Mouse (Mus musculus) lung, embryonic 15.5 days (tissue): ENCODE data around the gene Ung. TPM values are rescaled to one million over a fixed set of nuclear protein-coding genes. Genes with fewer than 3 reads are reported as not detected.

Experiments used
- ATAC-seq: fragments of 200-750 bp; cut with Nextera tagmentation; 2 replicates; pipeline ENCODE4 v1.8.0; 2017; ENCODE audit warnings: moderate number of reproducible peaks, borderline replicate concordance; ENCODE audit not compliant: low FRiP score, low TSS enrichment; ENCODE audit errors: extremely low read depth
- H3K27ac ChIP-seq: fragments of 300-500 bp; sonication (generic); 2 replicates; pipeline ENCODE4 v1.5.1; 2015; ENCODE audit warnings: moderate library complexity, mild to moderate bottlenecking, inconsistent platforms
- H3K27me3 ChIP-seq: fragments of 300-500 bp; sonication (generic); 2 replicates; pipeline ENCODE4 v1.6.1; 2015; ENCODE audit warnings: inconsistent platforms
- H3K36me3 ChIP-seq: fragments of 300-500 bp; sonication (generic); 2 replicates; pipeline ENCODE4 v1.6.1; 2015; ENCODE audit warnings: inconsistent platforms
- H3K4me1 ChIP-seq: fragments of 300-500 bp; sonication (generic); 2 replicates; pipeline ENCODE4 v1.6.1; 2015; ENCODE audit warnings: inconsistent platforms
- H3K4me2 ChIP-seq: fragments of 300-500 bp; sonication (generic); 2 replicates; pipeline ENCODE4 v1.6.1; 2015; ENCODE audit warnings: inconsistent platforms, mild to moderate bottlenecking, moderate library complexity
- H3K4me3 ChIP-seq: fragments of 300-500 bp; sonication (generic); 2 replicates; pipeline ENCODE4 v1.5.1; 2015; ENCODE audit warnings: mild to moderate bottlenecking, inconsistent platforms
- H3K9ac ChIP-seq: fragments of 300-500 bp; sonication (generic); 2 replicates; pipeline ENCODE4 v1.6.1; 2015; ENCODE audit warnings: inconsistent platforms
- H3K9me3 ChIP-seq: fragments of 300-500 bp; sonication (generic); 2 replicates; pipeline ENCODE4 v1.6.1; 2016; ENCODE audit warnings: inconsistent platforms
- WGBS: fragments of 180-500 bp; shearing (Covaris S2); methylation state at CpG from one replicate; pipeline ENCODE4 v1.1.7; 2015; 5-methylcytosine and 5-hydroxymethylcytosine counted together
- polyA plus RNA-seq: library from polyadenylated mRNA; unstranded; fragments of >200 nt; fragmentation: Nextera tagmentation; extraction: Ambion mirVana; gene quantifications from 2 replicates; pipeline ENCODE4 v1.2.1, GENCODE M21; 2015

The Ung gene
- polyA plus RNA-seq, 1 experiment from 2014 or later: 51.8 TPM

DNA sequence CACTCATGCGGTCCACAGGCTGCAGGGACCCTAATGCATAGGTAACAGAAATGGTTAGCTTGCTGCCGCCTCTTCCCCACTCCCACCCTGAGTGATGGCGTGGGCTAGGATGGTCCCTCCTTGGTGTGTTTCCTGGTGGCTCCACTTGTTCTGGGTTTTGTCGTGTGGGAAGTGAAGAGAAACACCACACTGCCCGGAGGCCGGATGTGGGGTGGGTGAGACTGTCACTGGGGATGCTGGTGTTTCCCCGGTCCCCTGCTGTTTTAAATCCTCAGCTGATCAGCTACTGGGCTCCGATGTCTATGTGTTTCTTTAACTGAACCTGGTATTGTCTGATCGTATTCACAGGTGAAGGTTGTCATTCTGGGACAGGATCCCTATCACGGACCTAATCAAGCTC is 5.3 kb downstream of the Ung start:
- Histone ChIP-seq H3K4me2 (no peak overlapping the region), H3K9me3 (no peaks in the 10 kb centered on the region), H3K27ac (no peak overlapping the region), H3K4me3 (no peak overlapping the region), H3K9ac (no peak overlapping the region), H3K27me3 (no peaks in the 10 kb centered on the region), H3K36me3 (peaks cover 11% of the 10 kb centered on the region), H3K4me1 (peaks cover 37% of the 10 kb centered on the region)
- no peak for ATAC-seq
- WGBS: 82% methylated on average over 10 of the region's 10 CpGs

DNA sequence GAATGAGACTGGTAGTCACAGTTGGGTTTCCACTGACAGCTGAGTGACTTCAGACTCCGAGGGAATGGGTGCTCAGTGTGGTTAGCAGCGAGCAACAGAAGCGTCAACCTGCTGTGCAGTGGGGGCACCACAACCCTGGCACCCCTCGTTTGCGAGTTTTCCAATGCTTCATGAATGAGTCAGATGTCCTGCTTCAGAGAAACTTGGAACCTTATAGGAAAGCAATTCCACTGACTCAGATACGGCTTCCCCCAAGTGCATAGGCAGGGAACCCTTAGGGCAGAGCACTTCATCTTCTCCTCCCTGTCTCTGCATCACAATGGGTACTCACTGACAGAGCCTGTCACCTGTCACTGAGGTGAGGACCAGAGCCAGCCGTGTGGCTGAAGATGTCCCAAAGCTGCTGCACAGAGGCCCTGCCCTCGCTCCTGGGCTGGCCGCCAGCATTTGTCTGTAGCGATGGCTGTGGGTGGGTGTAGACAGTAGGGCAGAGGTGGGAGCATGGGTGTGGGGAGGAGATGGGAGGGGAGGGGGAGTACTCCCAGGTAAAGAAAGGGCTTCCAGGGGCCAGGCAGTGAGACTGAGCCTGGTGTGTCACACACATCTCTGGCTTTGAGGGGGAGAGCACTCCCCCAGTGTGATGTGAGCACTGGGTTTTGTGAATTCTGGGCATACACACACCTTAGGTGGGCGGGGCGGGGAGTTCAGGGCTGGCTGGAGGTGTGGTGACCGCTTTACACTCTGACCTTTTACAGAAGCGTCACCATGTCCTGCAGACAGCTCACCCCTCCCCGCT is 7.5 kb downstream of the Ung start:
- no peaks in the 10 kb centered on the region for H3K27me3 ChIP-seq
- no peaks in the 10 kb centered on the region for H3K9me3 ChIP-seq
- ATAC-seq: no peak
- peaks cover 11% of the 10 kb centered on the region for H3K36me3 ChIP-seq
- peaks cover 26% of the 10 kb centered on the region for H3K4me1 ChIP-seq
- no peak overlapping the region for H3K4me2 ChIP-seq
- H3K9ac ChIP-seq: no peak overlapping the region
- no peak overlapping the region for H3K4me3 ChIP-seq
- 68% methylated on average over 15 of the region's 15 CpGs for WGBS
- H3K27ac ChIP-seq: peak overlapping the region; percentile 87; the same call in 1 of the 2 replicates

DNA sequence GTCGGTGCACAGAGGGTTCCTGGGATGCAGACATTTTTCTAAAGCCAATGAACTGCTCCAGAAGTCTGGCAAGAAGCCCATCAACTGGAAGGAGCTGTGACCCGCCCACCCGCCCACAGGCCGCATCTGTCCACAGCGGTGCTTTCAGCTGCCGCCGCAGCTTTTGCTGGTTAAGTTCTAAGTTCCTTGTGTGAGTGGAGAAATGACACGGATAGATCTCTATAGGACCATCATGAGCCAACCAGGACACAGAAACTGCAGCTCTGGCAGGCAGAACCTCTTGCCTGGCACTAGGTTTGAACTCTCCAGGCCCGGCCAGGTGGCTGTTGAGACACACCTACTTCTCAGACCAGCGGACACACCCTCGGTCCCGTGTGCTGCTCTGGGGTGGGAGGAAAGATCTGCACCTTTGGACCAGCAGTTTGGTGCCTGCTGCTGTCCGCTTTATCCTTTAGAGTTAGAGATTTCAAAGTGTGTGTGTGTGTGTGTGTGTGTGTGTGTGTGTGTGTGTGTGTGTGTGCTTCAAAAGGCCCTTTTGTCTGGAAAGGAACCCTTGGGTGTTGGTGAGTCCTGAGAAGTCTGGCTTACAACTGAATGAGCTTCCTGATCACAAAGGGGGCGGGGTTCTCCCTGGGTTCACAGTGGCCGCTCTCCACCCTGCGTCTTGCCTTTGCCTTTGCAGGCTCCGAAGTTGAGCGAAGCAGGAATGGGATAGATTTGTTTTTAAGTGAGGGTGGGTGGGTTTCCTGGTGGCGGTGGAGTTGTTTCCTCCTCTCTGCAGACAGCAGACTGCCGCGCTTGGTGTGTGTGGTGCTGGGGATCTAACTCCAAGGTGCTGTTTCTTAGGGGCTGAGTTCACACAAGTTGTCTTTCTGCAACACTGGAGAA is 8.3 kb downstream of the Ung start:
- peak; percentile 28; the same call in 1 of the 2 replicates for ATAC-seq
- H3K4me1 ChIP-seq: peaks cover 24% of the 10 kb centered on the region
- peak overlapping the region; percentile 9; the same call in 1 of the 2 replicates for H3K4me2 ChIP-seq

DNA sequence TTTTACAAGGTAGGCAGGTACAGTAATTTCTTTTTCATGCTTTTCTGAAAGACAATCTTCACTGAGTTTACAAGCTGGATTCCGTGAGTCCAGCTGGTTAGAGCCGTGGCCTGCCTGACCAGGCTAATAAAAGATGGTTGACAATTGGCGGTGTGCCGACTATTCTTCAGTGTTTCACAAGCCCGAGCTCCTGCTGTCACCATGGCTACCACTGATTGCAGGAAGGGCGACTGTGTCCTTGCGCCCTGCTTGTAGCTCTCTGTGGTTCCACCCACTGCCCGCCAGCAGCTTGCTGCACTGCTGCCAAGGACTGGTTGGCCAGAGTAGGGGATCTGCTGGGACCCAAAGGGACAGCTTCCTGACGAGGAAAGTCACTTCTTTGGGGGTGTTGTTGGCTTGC is 9.0 kb downstream of the Ung start:
- Histone ChIP-seq H3K4me1 (peaks cover 22% of the 10 kb centered on the region), H3K27me3 (no peaks in the 10 kb centered on the region), H3K9ac (no peak overlapping the region), H3K9me3 (no peaks in the 10 kb centered on the region), H3K36me3 (peaks cover 11% of the 10 kb centered on the region), H3K27ac (peak overlapping the region; percentile 87), H3K4me2 (peak overlapping the region; percentile 9; the same call in 1 of the 2 replicates), H3K4me3 (no peak overlapping the region)
- 28% methylated on average over 9 of the region's 9 CpGs for WGBS
- peak; percentile 73 for ATAC-seq

More for the DNA sequence above, 8.3 kb downstream of the Ung start:
- Histone ChIP-seq H3K27ac (peak overlapping the region; percentile 87), H3K9ac (no peak overlapping the region), H3K9me3 (no peaks in the 10 kb centered on the region), H3K27me3 (no peaks in the 10 kb centered on the region), H3K4me3 (no peak overlapping the region), H3K36me3 (peaks cover 11% of the 10 kb centered on the region)
- 51% methylated on average over 21 of the region's 21 CpGs for WGBS

DNA sequence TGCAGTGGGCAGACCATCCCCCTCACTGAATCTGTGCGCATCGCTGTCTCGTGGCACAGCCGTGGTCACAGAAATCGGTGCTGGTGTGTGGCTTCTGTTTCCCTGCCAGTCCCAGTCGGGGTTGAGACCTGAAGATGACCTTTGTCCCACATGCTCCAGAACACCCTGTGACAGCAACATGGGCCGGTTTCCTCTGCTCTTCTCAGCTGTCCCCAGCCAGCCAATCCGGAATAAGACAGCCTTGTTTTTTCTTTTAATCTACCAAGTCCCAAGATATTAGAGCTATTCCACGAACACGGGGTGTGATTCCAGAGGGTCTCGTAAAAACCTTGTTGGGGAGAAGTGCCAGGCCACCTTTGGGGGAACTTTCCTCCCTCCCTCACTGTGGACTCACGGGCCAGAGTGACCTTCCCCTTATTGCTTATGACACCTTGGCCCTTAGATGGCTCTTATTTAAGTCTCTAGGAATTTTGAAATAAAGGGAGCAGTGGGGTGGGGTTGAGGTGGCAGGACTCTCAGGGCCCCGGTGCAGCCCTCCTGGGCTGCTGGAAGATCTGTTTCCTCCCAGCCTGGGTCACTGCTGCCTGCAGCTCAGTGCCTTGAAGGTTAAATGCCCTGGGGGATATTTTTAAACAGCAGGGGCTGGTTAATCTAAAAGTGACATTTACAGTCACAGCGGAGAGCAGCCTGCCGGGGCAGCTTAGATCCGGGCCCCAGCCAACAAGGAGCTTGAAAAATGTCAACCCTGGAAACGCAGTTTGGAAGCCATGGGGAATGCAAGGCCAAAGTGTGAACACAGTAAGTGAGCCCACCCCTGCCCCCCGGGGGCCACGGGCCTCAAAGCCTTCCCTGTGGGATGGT is 16.1 kb downstream of the Ung start, which contains the start of gene Acacb:
Gene Acacb (plus strand): TSS at position 508 of the 861 bp plus-strand sequence.
- no peak for ATAC-seq
- Histone ChIP-seq H3K9ac (no peak within 1 kb of the TSS), H3K9me3 (no peaks in the 10 kb centered on the region), H3K27me3 (no peaks in the 10 kb centered on the region), H3K36me3 (no peaks in the 10 kb centered on the region), H3K4me3 (no peak within 1 kb of the TSS), H3K4me2 (no peak within 1 kb of the TSS), H3K4me1 (peaks cover 3% of the 10 kb centered on the region; the same call in 1 of the 2 replicates), H3K27ac (no peak within 1 kb of the TSS)
- 35% methylated on average over 19 of the region's 19 CpGs for WGBS

DNA sequence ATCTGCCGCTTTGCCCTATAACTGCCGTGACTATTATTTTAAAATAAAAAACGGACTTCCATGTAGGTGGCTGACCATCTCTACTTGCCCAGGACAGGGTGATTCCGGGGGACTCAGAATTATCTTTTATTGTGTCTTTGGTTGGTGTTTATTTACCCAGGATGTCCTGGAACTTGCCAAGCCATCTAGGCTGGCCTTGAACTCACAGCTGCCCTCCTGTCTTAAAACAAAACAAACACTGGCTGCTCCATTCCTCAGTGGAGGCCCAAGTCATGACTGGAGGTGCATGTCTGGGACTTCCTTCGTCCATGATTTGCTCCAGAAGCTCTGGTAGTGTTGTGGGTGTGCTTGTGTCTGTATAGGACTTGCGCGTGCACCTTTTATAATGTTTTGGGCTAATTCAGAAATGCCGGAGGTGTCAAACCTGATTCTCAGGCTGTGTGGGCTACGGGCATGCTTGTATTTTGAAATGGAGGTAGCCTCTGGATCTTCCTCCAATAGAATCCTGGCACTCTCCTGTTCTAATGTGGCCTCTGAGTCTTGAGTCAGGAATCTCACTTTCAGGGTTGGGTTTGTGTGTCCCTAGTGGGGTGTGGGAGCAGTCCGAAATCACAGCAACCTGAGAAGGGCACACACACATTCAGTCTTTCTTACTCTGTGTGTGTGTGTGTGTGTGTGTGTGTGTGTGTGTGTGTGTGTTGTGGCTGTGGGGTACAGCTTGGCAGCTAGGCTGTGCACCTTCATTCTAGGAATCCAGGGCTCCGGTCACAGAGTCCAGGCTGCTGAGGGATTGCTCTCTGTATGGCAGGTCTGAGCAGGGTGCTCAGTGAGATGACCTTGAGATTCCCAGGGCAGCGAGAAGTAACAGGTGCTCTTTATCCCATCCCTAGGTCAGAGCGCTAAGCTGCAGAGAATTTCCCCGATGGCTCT is 17.1 kb downstream of the Ung start:
- H3K9ac ChIP-seq: no peak overlapping the region
- peaks cover 3% of the 10 kb centered on the region; the same call in 1 of the 2 replicates for H3K4me1 ChIP-seq
- H3K36me3 ChIP-seq: no peaks in the 10 kb centered on the region
- WGBS: 65% methylated on average over 14 of the region's 14 CpGs
- H3K4me3 ChIP-seq: no peak overlapping the region
- no peak overlapping the region for H3K4me2 ChIP-seq
- H3K9me3 ChIP-seq: no peaks in the 10 kb centered on the region
- H3K27me3 ChIP-seq: no peaks in the 10 kb centered on the region
- no peak overlapping the region for H3K27ac ChIP-seq
- ATAC-seq: no peak

DNA sequence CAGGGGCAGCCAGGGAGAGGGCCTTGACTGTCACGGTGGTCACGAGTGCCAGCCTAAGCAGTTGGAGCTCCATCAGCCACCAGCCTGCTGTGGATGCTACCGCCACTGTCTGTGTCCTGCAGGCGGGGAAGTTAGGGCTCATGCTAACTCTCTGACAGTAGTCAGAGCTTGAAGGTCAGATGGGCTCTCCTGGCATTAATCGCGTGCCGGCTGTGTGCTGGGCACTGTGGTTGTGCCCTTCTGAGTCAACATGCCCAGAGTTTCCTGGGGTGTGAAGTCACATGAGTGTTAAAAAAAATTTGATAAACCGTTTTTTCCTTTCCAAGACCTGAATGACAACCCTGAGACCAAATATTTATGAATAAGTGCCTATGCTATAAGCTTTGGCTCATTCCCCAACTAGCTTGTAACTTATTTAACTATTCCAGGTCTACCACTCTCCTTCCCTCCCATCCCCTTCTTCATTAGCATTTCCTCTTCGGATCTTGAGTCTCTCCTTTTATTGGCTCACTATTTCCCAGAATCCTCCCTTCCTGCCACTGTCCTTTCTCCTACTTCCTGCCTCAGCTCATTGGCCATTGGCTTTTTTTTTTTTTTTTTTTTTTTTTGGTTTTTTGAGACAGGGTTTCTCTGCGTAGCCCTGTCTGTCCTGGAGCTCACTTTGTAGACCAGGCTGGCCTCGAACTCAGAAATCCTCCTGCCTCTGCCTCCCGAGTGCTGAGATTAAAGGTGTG is 22.3 kb downstream of the Ung start:
- H3K9me3 ChIP-seq: no peaks in the 10 kb centered on the region
- 0 out of 2 replicates have a peak, but pooled peaks cover 3% of the 10 kb centered on the region for H3K4me1 ChIP-seq
- H3K4me2 ChIP-seq: no peak overlapping the region
- no peaks in the 10 kb centered on the region for H3K36me3 ChIP-seq
- H3K4me3 ChIP-seq: no peak overlapping the region
- ATAC-seq: no peak
- H3K27ac ChIP-seq: no peak overlapping the region
- WGBS: 71% methylated on average over 12 of the region's 12 CpGs
- no peaks in the 10 kb centered on the region for H3K27me3 ChIP-seq
- no peak overlapping the region for H3K9ac ChIP-seq

DNA sequence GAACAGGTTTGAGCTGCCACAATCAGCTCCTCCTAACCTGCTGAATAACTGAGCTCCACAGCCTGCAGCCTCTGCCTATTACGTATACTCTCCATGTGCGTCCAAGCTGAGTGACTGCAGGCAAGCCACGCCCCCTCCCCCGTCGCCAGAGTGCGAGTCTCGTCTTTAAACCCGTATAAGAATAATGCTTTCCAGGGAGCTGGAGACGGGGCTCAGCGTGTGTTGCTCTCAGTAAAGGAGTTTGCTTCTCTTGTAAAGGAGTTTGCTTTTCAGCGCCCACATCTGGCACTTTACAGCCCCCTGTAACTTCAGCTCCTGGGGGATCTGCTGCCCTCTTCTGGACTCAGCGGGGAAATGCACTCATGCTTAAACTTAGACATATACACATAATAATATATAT is 23.3 kb downstream of the Ung start:
- no peaks in the 10 kb centered on the region for H3K9me3 ChIP-seq
- H3K27ac ChIP-seq: no peak overlapping the region
- H3K4me2 ChIP-seq: peak overlapping the region; percentile 41
- ATAC-seq: no peak
- no peaks in the 10 kb centered on the region for H3K27me3 ChIP-seq
- no peaks in the 10 kb centered on the region for H3K36me3 ChIP-seq
- 5% methylated on average over 12 of the region's 12 CpGs for WGBS
- H3K4me1 ChIP-seq: 0 out of 2 replicates have a peak, but pooled peaks cover 3% of the 10 kb centered on the region
- H3K4me3 ChIP-seq: peak overlapping the region; percentile 28
- no peak overlapping the region for H3K9ac ChIP-seq

DNA sequence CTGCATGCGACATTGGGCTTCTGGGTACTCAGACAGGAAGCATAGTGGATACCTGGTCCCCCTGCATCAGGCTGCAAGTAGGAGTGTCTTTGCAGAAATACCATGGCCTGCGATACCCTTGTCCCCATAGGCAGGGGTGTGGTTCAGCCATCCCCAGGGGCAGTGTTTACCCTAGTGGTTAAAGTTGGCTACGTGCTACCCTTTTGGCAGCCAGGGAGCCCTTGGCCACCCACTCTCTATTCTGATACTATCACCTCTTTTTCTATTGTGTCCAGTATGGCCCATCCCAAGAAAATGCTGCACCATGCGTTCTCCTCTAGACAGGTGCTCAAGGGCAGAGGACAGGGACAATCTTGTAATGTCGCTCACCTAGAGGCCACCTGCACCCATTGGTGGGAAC is 24.6 kb downstream of the Ung start:
- H3K9me3 ChIP-seq: no peaks in the 10 kb centered on the region
- H3K27ac ChIP-seq: peak overlapping the region; percentile 7; the same call in 1 of the 2 replicates
- H3K4me3 ChIP-seq: no peak overlapping the region
- no peak overlapping the region for H3K4me2 ChIP-seq
- no peak overlapping the region for H3K9ac ChIP-seq
- WGBS: 64% methylated on average over 5 of the region's 5 CpGs
- no peak for ATAC-seq
- H3K4me1 ChIP-seq: 0 out of 2 replicates have a peak, but pooled peaks cover 3% of the 10 kb centered on the region
- H3K36me3 ChIP-seq: no peaks in the 10 kb centered on the region
- no peaks in the 10 kb centered on the region for H3K27me3 ChIP-seq
